Mouse (Mus musculus) retina, embryonic 14.5 days (tissue): ENCODE results near the gene Pik3c2g.
A peak's percentile ranks its signal among the peaks of the same experiment; 100 is the strongest.

ENCODE experiments used
- DNase-seq: peaks from one replicate; pipeline ENCODE4 v3.0.0-alpha.2; 2015; ENCODE audit warnings: low spot score

The Pik3c2g gene

DNA sequence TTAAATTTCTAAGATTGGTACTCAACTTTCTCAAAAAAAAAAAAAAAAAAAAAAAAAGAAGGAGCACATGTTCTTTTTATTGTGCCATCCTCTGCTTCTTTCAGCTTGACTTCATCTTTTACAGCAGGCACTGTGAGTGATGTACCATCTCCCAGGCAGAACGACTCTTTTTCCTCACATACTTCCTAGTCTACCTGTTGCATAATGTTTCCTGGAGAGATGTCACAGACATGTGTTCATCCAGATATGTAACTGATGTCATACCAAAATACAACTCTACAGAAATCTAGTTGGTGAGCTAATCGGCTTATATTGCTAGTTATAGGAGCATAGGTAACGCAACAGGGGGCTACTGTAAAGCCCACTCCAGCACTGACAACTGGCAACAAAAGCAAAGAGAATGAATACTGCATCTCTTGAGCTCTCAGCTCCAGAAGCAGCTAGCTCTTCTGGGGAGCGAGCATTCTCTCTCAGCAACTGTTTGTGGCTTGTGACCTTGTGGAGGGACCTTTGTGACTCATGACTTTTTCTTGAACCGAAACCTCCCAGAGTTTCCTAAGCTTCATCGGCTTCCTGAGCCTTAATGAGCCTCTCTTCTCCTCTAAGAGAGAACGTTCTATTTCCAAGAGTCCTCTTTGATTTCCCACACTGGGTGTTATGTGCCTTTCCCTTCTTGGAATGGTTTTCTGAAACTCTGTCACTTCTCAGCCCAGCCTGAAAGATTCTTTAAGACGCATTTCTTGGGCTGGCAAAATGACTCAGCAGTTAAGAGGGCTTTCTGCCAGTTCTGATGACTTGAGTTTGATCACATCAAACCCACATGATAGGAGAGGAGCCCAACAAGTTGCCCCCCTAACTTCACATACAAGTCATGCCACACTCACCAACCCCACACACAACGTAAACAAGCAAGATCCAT, 148.9 kb downstream of the Pik3c2g start:
- DNase-seq: no peak

DNA sequence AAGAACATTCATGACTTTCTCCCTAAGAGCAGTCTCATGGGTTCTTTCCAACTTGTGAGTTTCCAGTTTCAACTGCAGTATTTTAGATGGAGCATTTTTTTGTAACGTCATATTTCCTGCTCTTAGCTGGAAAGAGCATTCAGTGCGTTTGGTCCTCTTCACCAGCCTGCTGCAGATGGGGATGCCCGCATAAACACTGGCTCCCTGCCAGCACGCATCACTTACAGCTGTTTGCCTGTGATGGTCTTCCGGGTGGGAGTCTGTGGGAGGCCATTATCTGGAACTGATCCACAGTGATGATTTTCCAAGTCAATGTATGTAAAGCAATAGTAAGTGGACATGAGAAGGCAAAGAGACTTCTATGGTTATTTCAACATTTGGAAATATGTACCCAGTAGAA, 151.3 kb downstream of the Pik3c2g start:
- peak; percentile 39 for DNase-seq

DNA sequence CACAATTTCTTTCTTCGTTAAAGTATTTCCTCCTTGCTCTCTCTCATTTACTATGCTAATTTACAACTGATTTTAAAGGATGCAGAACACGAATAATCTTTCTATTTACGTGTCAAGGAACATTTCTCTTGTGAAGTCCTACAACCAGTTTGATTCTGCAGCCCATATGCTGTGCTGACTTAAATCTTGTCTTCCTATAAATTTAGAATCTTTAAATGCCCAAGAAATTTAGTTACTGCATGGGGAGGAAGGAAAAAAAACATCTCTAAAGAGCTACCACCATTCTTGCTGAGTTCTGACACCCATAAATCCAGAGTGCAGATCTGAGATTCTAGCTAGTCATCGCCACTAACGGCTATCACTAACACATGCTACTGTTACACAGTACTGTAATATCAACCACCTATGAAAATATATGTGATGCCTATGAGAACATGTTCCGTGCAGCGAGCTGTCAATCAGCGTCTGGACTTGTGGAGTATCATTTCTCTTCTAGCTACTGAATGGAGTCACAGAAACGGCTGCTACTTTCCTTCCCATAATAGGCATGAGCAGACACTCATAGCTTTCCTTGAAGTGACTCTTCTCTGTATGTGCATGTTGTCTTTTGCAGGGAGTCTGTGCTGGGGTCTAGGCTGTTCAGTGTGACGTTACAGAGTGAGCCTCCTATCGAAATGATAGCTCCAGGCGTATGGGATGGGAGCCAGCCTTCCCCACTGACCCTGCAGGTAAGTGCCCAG, 155.8 kb downstream of the Pik3c2g start:
- DNase-seq: no peak

- no peak for DNase-seq
Measured at GRCm38 (mm10) chr6:139746758-139747479, 159.9 kb downstream of the Pik3c2g start.

GRCm38 (mm10) chr6:139748091-139748771, 161.2 kb downstream of the Pik3c2g start:
- no peak for DNase-seq

GRCm38 (mm10) chr6:139750599-139750998, 163.6 kb downstream of the Pik3c2g start:
- no peak for DNase-seq

DNA sequence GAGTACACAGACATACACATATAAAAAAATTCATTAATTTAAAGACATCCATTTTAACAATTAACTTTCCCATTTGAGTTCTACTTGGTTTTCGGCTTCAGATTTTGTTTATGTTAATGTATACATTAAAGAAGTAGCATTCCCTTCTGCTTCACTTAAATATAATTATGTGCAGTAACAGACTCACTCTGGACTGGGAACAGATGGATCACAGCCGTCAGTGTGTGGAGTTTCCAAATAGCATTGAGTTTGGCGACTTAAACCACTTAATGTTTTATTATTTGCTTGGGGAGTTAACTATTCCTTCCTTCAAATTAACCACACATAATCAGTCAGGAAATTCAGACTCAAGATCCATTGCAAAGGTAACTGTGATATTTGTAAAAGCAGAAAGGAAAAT, 164.0 kb downstream of the Pik3c2g start:
- DNase-seq: no peak

DNA sequence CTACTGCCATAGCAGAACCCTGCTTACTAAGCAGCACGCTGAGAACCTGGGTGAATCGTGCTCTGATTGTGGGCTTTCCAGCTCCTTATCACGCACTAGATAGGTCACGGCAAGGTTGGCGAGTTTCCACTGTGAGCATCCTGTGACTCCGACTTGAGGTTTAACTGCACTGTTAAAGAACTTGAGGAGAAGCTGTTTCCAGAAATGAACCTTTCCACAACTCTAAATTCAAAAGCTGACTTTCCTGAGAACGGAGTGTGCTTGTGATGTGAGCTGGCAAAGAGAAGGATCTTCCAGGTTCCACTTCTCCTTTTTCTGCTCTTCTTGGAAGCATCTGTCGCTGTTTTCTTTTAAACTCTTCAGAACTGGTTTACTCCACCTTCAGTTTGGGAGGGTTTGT, 170.9 kb downstream of the Pik3c2g start:
- no peak for DNase-seq

DNA sequence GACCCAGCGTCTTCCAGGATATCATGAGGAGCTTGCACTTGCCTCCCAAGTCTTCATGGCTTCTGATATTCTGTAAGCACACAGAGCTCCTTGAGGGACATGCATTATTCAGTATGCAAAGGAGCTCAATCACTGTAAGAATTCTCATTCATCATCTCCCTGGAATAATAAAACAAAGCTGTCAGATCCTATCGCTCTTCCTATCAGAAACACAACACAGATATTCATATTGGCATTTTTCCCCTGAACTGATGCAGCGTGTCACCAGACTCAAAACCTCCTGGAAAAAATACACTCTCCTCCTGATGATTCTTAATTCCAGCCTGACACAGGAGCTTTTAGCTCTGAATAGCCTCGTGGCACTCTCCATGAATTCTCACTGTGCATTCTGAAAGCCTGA, 174.0 kb downstream of the Pik3c2g start:
- no peak for DNase-seq

- DNase-seq: no peak
Measured at GRCm38 (mm10) chr6:139764398-139764797, 177.4 kb downstream of the Pik3c2g start.

GRCm38 (mm10) chr6:139769744-139770473, 182.9 kb downstream of the Pik3c2g start:
- no peak for DNase-seq

DNA sequence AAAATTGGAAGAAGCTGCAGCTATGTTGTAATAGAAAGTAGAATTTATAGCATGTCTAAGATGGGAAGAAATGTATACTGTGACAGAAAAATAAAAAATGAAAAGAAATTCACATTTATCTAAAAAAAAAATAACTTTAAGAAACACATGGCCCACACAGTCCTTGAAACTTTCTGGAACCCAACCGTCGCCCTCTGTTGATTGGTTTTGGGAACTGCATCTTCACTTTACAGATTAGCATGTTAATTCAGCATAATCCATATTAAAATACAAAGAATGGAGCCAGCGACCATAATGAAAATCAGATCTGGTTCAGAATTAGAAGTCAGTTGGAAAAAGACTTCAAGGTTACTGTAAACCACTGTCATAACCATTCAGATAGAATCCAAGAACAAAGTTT, 183.5 kb downstream of the Pik3c2g start:
- DNase-seq: peak; percentile 10

DNA sequence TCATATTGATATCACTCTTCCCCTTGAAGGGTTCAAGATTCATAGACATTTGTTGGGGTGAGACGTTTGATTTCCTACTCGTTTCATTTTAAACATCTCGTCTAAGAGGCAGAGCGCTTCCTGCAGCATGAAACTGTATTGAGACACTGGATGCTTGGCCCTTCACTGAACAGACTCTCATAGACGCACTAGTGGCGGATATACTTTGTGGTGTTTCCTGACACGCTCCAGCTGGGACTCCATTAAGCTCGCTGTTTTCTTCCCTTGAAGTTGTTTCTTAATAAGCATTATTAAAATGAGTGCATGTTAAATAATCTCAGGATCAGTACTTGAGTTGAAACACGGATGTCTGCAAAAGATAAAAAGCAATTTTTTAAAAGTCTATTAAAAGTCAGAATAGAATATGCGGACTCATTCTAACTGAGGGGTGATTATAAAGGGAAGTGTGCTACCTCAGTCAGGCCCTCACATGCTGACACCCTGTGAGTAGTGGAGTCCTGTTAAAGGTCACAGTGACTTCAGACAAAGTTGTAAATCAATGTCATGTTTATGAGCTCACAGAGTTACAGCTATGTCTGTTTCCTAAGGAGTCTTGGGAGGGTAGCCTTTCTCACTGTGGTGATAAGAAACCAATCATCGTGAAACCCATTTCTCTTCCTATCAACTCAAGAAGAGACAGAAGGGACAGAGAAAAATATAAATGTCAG, 190.7 kb downstream of the Pik3c2g start:
- DNase-seq: no peak

DNA sequence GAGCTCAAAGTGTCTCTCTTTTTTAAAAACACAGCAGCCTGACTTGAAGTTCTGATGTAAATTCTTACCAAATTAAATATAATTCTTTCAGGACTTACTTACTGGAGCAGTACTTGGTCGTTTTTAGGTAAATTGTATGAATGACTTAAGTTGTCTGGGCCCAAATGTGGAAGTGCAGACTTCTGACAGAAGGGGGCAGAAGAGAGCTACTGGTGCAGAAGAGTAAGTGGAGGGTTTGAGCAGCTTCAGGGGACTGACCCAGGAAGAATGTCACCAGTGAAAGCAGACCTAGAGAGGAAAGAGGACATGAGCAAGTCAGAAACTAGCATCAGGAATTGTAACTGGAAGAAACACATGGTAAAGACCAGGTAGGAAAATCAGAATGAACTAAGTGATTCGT, 193.0 kb downstream of the Pik3c2g start:
- DNase-seq: no peak

DNA sequence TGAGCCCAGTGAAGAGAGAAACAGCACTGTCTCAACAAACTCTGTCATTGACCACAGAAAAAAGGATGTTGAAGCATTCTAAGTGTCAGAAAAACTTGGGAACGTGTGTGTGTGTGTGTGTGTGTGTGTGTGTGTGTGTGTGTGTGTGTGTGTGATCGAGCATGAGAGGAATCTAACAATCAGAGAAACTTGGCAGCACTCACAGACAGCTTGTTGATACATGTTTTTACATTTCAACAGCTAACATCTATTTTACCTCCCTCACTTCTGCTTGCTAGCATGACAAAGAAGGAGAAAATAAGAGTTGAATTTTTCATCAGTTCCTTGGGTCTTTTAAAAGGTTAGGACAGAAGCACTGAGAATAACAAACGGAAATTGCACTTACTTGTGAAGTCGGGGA, 202.5 kb downstream of the Pik3c2g start:
- no peak for DNase-seq

GRCm38 (mm10) chr6:139799541-139800226, 212.7 kb downstream of the Pik3c2g start:
- DNase-seq: no peak

DNA sequence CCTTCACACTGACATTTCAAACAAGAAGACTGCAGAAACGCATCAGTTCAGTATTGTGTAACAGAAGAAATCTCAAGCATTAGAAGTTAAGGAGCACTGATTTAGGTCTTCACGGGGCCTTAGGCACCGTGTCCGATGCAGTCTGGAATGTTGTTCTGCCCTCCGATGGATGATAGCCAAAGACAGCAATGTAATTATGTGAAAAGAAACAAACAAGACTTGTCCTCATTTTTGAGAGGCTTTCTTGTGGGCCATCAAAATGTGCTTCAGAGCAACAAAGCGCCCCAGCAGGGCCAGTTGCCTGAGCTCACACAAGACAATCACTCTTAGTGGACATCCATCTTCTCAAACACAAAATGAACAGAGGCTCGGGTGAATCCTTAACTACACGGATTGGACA, 234.9 kb downstream of the Pik3c2g start:
- DNase-seq: no peak

- DNase-seq: no peak
Measured at GRCm38 (mm10) chr6:139838239-139838638, 251.2 kb downstream of the Pik3c2g start.

DNA sequence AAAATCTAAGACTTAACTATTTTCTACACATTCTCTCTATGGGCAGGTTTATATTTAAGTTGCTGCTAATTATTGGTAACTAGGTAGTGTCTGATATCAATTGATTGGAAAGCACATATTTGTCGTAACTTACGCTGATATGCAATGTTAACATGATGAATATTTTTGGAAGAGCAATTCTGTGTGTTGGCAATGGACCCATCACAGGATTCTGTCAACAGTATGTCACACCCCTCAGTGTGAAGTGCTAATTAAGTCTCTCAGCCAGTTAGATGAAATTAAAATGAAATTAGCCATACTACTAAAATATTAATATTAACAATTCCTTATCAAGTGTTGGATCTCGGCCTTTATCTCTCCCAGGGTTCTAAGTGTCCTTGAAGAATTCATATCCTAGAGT, 251.7 kb downstream of the Pik3c2g start:
- DNase-seq: no peak

GRCm38 (mm10) chr6:139839907-139840306, 252.9 kb downstream of the Pik3c2g start:
- DNase-seq: no peak
